Mouse (Mus musculus): ENCODE data around the gene Rabl6.
A peak's percentile ranks its signal among the peaks of the same experiment; 100 is the strongest.

The Rabl6 gene

GRCm38 (mm10) chr2:25596765-25597510, 11.4 kb downstream of the Rabl6 start:
- DNase-seq (ENCODE audit: low spot score in 2 of 2): no peak

- DNase-seq (ENCODE audit: low spot score in 2 of 2): no peak
Observed at GRCm38 (mm10) chr2:25591863-25592262, 16.5 kb downstream of the Rabl6 start.

GRCm38 (mm10) chr2:25588227-25588907, 20.0 kb downstream of the Rabl6 start:
- DNase-seq (ENCODE audit: low spot score in 2 of 2): no peak

GRCm38 (mm10) chr2:25587290-25587689, 21.0 kb downstream of the Rabl6 start:
- DNase-seq (ENCODE audit: low spot score in 2 of 2): no peak

DNA sequence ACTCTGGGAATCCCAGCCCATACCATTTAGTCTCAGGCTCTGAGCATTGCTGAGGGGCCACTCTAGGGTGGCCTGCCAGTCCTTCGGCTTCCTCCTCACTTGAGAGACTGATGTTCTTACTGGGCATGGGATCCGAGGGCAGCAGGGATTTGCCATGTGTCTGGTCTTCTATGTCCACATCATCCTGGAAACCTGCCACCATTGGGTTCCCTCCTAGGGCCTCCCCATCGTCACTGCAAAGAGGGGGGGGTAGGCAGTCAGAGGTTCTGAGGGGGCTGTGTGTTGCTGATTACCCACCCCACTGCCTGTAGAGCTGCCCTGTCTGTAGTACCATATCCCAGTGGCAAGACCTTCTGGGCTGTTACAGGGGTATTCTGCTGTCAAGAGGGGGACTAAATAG, 22.7 kb downstream of the Rabl6 start:
- no peak for DNase-seq (ENCODE audit: low spot score in 2 of 2)

DNA sequence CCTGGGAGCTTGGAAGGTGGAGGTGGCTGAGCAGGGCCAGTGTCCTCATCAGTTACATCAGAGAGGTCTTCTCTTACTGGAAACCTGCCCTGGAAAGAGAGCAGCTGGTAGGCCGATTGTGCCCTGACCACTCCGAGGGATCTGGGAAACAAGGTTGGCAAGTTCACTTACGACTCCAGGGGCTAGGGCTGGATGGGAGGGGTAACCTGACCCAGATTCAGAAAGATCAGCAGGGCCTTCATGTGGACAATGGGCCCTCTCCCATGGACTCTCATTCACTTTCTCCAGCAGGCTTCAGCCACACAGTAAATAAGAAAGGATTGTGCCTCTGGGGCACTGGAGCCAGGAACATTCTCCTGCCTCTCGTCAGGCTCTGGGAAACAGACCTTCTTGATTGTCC, 23.5 kb downstream of the Rabl6 start:
- DNase-seq (ENCODE audit: low spot score in 2 of 2): no peak

GRCm38 (mm10) chr2:25584152-25584551, 24.2 kb downstream of the Rabl6 start:
- DNase-seq (ENCODE audit: low spot score in 2 of 2): no peak

DNA sequence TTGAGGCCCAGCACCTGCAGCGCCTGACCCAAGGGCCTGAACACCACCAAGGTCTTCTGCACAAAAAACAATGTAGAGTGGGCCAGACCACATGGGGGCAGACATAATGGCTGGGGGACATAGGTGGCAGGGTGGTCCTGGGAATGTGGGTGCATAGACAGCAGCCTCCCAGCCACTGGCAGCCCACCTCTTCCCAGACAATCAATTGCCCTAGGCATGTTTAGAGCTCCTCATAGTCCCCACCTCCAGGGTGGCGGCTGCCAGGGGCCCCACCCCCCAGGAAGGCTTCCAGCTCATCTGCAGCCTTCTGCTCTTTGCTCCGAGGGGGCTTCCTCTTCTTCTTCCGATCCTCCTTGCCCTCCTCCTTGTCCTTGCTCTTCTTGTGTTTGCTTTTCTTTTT, 24.8 kb downstream of the Rabl6 start:
- no peak for DNase-seq (ENCODE audit: low spot score in 2 of 2)

- DNase-seq (ENCODE audit: low spot score in 2 of 2): no peak
Observed at GRCm38 (mm10) chr2:25583120-25583481, 25.2 kb downstream of the Rabl6 start.

- peak; percentile 89 to 91 for DNase-seq (ENCODE audit: low spot score in 2 of 2)
Observed at GRCm38 (mm10) chr2:25582466-25583119, 25.7 kb downstream of the Rabl6 start.

GRCm38 (mm10) chr2:25581901-25582301, 26.4 kb downstream of the Rabl6 start:
- DNase-seq (ENCODE audit: low spot score in 2 of 2): no peak

DNA sequence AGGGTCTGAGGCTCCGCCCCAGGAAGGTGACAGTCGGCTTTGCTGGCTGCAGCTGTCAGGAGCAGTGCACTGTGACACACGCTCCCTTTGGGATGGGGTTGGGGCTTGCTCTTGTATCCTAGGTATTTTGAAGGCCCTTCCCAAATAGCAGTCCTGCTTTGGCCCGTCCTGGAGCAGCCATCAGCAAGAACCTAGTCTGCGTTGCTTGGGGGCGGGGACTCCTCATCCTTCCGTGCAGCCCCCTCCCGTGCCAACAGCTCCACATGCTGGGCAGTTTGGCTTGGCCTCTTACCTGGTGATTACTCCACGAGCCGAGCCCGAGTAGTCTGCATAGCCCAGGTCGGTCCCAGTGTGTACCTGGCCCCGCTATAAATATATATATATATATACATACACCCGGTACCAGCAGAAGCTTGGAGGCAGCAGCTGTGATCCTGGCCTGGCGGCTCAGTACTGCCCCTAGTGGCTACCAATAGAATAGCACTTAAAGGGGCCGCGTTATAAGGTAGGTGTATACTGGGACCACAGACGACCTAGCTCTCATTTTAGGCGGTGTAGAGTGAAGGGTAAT, 26.9 kb downstream of the Rabl6 start, which contains the start of gene Ajm1:
Gene Ajm1, minus strand, starts transcription at position 464 of the 571 bp plus-strand sequence.
- DNase-seq (ENCODE audit: low spot score in 2 of 2): peak in 1 of 2 experiments; percentile 73

DNA sequence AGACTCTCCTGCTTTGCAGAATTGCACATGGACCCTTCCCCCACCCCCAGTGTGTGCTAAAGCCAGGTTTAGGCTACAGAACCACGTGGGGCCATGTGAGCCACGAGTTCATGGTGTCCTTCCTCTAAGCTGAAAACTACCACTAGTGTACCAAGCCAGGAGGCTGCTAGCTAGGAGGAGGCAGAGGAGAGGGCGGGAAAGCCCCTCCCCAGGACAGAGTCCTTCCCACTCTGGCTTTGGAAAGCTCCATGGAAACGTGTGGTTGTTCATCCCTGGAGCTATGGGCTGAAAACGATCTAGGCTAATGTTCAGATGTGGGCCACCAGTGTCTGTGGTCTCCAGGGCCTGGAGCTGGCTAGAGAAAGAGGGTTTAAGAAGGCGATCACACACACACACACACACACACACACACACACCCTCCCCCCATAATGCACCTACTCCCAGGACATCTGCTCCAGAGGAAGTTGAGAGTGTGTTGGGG, 27.7 kb downstream of the Rabl6 start:
- no peak for DNase-seq (ENCODE audit: low spot score in 2 of 2)

DNA sequence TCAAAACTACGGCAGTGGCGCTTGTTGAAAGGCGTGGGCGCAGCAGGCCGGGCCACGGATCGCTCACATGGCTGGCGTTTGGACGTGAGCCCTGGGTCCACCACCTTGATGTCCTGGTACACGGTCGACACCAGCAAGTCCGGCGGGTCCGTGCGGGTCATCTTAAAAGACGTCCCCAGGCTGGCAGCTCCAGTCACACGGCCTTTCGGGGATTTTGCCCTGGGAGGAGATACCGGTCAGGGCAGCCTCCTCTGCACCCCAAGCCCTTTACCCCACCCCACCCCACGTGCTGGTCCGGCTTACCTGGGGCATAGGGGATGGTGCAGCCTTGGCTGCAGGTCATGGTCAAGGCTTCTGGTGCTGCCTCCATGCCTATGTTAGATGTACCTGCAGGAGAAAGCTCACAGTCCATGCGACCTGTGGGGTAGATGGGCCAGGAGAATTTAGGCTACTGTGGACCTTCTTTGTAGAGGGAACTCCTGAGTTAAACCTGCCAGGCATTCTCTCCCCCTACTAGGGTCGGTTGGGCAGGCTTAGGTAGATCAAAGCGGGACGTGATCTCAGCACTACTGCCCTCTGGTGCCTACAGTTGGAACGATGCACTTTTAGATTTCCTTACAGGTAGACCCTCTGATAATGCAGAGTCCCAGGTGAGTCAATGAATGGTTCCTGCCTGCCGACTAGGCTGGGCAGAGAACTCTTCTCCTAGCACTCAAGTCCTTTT, 28.4 kb downstream of the Rabl6 start:
- DNase-seq (ENCODE audit: low spot score in 2 of 2): no peak

GRCm38 (mm10) chr2:25578796-25579736, 29.3 kb downstream of the Rabl6 start:
- DNase-seq (ENCODE audit: low spot score in 2 of 2): no peak

DNA sequence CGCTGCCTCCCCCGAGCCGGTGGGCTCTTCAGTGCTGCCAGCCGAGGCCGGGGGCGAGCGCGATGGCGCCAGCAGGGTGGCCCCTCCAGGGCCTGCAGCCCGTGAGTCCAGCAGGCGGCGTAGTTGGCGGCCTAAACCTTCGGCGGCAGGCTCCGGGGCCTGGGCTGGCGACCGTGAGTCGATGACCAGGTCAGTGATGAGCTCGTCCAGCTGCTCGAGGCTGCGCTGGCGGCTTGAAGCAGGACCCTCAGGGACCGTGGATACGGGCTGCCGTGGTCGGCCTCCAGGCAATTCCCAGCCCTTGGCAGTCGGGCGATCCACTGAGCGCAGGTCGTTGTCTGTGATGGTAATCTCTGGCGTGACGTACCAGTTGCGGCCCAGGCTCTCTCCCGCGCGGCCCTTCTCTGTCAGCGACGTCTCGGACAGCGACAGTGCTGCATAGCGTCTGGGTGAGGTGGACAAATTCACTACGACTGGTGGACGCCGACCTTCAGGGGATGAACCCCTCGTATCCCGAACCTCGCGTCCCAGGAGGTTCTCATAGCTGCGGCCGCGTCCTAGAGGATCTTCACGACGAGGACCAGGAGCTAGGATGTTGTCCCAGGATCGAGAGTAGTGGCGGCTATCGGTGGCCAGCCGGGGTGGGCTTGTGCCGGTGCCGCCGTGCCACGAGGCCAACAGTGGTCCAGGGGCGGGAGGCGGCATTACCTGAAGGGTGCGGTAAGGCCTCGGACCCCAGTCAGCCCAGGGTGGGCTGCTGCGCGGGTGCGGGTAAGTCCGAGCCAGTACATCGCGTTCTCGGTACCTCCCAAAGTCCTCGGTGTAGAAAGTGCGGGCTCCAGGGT, 30.1 kb downstream of the Rabl6 start:
- DNase-seq (ENCODE audit: low spot score in 2 of 2): no peak

DNA sequence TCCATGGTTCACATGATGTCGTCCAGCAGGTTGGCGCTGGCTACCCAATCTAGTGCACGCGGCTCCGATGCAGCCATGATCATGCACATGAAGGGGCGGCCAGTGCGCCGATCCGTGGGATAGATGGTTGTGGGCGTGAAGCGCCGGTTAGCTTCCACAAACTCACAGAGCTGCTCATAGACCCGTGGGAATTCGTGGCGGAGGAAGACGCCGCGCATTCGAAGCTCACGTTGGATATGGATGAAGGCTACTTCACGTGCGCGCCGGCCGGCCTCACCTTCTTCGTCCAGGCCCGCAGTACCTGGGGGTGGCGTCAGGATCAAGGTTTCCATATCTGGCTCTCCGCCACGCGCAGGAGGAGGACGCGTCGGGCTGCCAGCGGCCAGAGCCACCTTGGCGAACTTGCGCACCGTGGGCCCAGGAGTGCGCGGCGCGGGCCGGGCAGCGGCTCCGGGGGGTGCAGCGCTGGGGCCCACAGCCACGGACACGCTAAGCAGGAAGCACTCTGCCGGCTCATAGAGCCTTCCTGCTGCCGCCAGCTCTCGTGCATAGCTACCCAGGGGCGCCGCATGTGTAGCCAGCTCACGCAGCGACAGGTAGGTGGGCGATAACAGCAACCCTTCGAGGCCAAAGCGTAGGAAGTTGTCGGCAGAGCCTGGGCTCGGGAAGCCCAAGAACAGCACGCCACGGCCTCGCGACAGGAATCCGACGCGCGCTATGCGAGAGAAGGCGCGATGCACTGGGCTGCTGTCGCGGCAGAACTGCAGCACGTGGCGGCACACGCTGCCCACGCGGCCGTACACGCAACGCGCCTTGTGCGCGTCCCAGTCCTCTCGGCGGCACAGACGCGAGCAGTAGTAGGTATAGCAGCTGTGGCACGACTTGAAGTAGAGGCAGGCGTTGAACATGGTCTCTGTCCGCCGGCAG, 31.1 kb downstream of the Rabl6 start:
- no peak for DNase-seq (ENCODE audit: low spot score in 2 of 2)

DNA sequence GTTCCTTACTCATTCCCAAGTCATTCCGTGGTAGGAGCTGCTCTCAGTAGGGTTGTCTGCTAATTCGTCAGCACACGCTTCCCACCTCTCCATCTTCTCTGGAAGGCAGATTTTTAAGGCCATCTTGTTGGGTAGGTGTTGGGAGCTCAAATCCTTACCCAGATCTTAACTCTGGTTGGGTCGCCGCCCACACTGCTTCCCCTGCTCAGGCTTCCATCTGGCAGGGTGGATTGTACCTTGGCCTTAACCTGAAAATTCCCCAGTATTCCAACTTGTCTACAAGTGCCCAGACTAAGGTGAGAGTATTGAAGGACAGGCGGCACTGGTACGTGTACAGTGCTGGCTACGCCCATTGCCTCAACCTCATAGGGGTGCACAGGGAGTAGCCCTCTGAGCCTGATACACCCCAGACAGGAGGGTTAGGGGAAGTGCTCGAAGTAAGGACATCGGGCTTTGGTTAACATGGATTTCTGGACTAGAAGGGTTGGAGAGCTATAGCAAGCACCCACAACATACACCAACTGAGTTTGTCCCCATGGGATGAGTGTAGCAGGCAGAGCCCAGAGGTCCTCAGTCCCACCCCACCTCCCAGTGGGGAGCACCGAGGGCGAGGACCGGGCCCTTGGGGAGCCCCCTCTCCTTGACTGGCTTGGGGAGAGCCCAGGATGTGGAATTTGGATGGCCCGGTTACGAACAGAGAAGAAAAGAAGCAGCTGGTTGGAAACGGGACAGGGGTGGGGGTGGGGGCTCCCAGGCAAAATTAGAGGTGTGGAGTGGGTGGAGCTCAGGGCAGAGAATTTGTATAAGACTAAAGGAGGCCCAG, 32.1 kb downstream of the Rabl6 start:
- no peak for DNase-seq (ENCODE audit: low spot score in 2 of 2)
